Mouse (Mus musculus) urinary bladder, adult 2 months (tissue): Measurements from ENCODE around the gene Nedd9. TPM values are rescaled to one million over a fixed set of nuclear protein-coding genes. Genes with fewer than 3 reads are reported as not detected.

Experiments used
- DNase-seq: peaks from one replicate; pipeline ENCODE4 v3.0.0; 2022; ENCODE audit warnings: low spot score
- polyA plus RNA-seq: library from polyadenylated mRNA; depleted of rRNA; stranded (reverse); fragments of >200 nt; gene quantifications from 2 replicates; pipeline ENCODE4 v1.2.3, GENCODE M21; 2012

Gene Nedd9
- polyA plus RNA-seq, 1 experiment, result 15.4 TPM

DNA sequence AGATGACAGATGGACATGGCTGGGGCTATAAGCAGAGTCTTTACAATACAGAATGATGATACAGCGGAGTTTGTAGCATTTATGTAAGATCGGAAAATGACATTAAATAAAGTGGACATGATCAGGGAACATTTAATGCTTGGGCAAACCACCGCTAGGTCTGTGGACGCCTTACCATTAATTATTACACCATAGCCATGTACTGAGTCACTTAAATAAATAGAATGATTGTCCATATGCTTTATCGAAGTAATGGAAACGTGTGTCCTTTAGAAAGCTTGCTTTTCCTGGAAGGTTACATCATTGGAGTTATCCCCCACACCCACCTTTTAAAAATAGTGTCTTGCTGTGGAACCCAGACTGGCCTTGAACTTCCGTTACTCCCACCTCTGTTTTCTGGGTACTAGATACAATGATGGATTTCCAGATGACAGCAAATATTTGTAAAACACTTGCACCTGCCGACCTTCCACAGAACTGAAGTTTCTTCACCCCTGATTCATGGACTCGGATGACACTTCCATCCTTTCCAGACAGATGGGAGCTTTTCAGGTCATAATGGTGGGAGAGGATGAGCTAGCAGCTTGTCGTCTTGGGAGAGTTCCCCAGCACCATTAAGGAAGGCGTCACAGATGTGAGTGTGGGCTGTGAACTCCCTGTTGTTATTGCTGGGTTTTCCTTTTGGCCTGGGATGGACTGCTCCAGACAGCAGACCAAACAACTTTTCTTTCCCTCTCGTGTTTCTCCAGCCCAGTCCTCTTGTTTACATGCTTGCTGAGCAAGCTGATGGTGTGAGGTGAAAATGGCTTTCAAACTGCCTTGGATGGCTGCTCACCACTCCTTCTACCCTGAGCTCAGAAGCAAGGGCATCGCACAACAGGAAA lies 76.7 kb downstream of the Nedd9 start:
- DNase-seq, result no peak

DNA sequence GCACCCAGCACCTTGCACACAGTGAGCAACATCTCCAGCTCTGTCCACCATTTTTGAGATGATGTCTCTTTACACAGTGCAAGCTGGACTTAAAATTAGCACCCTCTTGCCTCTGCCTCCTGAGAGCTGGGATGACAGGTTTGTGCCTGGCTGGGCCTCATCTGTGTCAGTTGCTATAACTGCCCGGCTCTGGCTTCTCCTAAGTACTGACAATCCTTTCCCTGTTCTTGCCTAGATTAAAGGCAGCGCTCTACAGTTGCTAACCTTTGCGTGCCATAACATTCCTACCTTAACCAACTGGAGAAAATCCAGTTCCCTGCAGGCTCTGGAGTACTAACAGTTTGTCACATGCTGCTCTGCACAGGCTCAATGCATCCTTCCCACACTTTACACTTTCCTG lies 77.9 kb downstream of the Nedd9 start:
- DNase-seq, result no peak

DNA sequence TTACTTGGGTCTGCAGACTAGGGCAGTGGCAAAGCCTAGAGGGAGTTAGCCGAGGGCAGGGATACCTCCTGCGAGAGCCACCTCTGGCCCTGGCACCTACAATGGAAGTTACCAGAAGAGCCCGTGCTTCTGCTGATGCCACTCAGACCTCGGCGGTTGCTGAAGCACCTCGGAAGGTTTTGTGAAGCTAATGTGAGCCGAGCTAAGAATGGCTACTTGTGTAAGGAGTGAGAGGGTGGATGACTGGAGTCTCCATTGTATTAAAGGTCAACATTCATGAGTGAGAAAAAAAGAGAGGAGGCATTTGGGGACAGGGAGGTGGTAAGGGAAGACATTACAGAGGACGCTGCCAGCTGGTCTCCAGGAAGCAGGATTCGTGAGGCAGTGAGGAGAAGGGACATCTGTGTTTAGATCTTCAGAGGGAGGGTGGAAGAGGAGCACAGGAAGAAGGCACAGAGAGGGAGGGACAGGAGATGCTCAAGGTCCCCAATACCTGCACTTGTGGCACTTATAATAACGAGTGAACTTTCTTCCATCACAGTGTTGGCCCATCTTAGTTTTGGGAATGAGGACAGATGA lies 78.7 kb downstream of the Nedd9 start:
- no peak for DNase-seq

- DNase-seq, result no peak
Measured at GRCm38 (mm10) chr13:41405009-41405408, 82.2 kb downstream of the Nedd9 start.

DNA sequence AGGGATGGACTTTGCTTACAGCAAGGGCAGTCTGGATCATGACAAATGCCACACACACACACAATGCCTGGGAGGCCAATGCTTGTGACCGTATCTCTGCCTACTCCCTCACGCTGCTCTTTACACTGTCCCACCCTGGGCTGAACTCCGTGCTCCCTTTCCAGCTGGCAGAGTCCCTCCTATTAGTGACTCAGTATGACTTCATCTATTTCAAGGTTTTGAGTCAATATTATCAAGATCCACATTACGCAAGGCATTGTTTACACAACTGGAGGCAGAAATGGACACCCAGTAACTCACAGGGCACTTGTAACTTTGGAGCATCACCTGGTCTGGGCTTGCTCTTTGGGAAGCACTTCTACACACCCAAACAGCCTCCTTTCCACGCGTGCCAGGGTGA lies 83.3 kb downstream of the Nedd9 start:
- DNase-seq, result no peak

DNA sequence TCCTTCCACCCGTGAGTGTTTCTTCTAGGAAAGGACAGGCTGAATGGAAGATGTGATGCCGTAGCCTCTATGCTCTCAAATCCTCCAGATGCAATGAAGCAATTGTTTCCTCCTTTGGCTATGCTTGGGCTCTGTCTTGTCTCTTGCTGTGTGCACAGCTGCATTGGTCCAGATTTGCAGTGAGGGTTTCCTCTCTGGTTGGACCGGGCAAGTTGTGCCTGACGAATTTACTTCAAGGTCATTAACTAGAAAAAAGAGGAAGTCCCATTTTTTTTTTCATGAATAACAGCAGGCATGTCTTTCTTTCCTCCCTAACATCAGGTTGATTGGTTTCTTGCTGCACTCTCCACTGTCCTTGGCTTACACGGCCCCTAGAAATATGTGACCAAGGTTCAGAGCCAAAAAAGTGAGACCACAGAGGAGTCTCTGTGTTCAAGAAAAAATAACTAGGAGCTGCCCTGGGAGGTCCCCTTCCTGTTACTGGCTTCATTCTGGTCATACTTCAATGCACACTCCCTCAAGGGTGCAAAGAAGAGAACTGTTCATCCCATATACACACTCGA lies 84.6 kb downstream of the Nedd9 start:
- DNase-seq, result no peak

- DNase-seq, result no peak
Measured at GRCm38 (mm10) chr13:41401775-41402174, 85.4 kb downstream of the Nedd9 start.

DNA sequence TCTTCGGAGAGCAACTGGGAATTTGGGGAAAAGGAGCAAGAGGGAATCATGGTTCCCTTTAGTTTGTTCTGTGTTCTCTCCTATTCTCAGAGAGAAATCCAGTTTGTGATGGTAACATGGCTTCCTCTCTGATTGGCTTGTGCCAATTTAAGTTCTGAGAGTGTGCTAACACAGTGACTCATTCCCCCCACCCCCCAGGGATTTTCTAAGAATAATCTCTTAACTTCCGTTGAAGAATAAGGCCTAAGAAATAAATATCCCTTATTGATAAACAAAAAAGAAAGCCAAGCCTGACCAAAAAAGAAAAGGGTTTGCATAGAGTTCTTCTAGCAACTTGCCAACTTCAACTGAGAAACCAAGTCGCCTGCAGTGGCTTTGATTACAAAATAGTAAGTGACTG lies 86.9 kb downstream of the Nedd9 start:
- no peak for DNase-seq

GRCm38 (mm10) chr13:41392191-41392590 lies 95.0 kb downstream of the Nedd9 start:
- DNase-seq, result no peak

- no peak for DNase-seq
Measured at GRCm38 (mm10) chr13:41390698-41391097, 96.5 kb downstream of the Nedd9 start.

GRCm38 (mm10) chr13:41386581-41386980 lies 100.6 kb downstream of the Nedd9 start:
- no peak for DNase-seq

- DNase-seq, result no peak
Measured at GRCm38 (mm10) chr13:41384896-41385295, 102.3 kb downstream of the Nedd9 start.

DNA sequence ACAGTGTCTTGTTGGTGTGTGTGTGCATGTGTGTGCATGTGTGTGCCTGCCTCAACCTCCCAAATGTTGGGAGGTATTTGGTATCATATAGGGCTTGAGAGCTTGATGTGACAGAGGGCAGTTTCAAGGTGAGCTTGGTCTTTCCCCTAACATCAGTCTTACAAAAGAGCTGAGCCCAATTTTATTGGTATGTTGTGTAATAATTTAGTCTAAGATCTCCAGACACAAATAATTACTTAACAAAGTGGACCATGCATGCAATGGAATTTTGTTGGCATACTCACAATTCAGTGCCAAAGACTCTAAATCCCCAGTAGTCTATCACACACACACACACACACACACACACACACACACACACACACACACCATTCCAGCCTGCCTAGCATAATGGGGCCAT lies 104.5 kb downstream of the Nedd9 start:
- DNase-seq, result no peak

DNA sequence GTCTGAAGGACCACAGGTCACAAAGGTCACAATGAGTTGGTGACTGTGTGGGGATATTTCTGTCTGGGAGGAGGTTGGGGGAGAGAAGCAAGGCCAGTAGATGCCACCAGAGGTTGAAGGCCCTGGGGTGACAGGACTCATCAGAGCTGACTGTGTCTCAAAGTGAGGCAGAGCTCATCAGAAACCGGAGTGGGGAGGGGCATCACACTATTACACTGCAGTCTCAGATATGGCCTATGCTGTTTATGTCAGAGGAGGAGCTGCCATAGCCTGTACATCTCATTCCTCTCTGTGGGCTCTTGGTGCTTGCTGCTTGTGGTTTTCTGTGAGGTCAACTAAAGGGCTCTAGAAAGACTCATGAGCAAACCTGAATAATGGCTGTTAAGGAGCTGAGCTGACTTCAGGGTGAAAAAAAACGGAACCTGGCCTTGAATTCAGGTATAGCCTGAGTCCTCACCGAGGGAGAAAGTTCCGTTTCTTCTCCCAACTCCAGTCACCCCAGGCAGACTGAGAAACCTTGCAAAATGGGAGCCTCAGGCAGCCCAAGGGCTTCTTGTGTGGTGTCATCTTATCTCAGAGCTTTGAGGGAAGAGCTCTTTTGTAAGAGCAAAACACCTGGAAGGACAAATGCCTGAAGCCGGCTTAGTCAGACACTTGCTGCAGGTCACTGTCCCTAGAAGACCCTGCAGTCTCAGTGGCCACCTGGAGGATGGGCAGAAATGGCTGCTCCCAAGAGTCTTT lies 105.2 kb downstream of the Nedd9 start:
- no peak for DNase-seq

GRCm38 (mm10) chr13:41381041-41381805 lies 105.9 kb downstream of the Nedd9 start:
- DNase-seq, result no peak

GRCm38 (mm10) chr13:41379951-41380465 lies 107.2 kb downstream of the Nedd9 start:
- DNase-seq, result no peak

DNA sequence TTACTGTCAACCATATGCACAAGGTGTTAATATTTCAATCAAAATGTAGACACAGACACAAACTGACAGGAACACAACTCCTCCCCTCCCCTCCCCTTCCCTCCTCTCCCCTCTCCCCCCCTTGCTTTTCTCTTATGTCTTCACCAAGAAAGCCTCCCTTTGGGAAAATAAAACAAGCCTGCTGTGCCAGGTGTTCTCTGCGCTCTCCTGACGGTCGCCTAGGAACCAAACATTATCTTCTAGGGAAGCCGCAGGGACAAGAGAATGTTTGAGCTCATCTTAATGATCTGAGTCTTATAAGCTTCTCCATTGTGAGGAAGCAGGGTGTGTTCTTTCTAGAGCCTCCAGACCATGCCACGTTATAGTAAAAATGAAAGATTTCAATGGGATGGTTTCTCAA lies 108.7 kb downstream of the Nedd9 start:
- no peak for DNase-seq

- no peak for DNase-seq
Measured at GRCm38 (mm10) chr13:41377856-41378255, 109.3 kb downstream of the Nedd9 start.

DNA sequence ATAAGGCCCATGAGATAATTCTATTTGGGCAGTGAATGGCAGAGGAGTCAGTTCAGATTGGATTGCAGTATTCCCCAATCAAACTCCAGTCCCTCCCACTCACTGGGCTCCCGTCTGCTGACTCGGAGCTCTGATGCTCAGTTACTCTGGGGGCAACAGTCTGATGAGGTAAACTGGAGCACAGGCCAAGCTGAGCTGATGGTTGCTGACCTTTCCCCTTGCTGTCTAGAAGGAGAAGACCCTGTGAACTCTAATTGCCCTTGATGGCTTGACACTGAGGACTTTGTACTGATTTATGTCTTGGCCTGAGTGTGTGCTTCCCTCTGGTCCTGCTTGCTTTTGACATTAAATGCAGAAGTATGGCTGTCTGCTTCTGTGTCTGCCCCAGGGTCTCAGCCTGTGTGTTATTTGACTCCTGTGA lies 110.1 kb downstream of the Nedd9 start:
- DNase-seq, result no peak

DNA sequence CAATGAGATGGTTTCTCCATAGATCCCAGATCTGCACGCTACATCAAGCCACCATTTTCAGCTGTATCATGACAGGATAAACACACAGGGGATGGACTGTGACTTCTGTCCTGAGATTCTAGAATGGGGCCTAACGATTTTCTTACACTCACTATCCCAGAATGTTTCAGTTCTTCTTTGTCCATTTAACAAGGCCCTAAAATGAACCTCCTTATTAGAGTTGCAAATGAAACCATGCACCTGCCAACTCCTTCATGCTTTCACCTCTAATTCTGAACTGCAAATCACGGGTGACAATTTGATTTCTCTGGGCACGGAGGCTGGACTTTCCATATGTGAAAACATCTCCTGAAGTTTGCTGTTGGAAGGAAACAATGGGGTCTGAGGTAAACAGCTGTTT lies 111.1 kb downstream of the Nedd9 start:
- DNase-seq, result no peak

DNA sequence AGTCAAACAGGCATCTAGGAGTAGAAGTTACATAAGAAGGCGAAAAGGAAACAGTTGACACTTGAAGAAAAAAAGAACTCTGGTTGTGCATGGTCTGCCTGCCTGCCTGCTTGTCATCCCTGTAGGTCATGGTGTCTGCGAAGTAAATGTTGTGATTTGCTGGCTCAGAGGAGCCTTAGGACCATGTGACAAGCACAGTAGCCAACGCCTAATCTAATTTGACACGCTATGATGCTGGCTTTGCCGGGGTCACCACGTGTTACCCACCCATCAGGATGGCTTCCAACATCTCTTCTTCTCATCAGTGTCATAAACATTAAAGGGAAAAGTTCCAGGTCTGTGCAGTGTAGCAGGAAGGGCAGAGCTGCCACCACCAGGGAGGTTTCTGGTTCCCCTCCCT lies 111.5 kb downstream of the Nedd9 start:
- DNase-seq, result no peak
